Mouse (Mus musculus) bone marrow macrophage, adult 2 months (primary cell): ENCODE data around the gene Hint2. TPM values are rescaled to one million over a fixed set of nuclear protein-coding genes. Genes with fewer than 3 reads are reported as not detected.

Experiments used
- H3K27ac ChIP-seq: 2 replicates; pipeline ENCODE4 v1.5.1; 2012; ENCODE audit warnings: low read depth, low read length; ENCODE audit not compliant: insufficient read depth
- H3K4me1 ChIP-seq: 2 replicates; pipeline ENCODE4 v1.6.1; 2012; ENCODE audit warnings: low read length; ENCODE audit not compliant: control insufficient read depth, insufficient read depth
- H3K4me3 ChIP-seq: 2 replicates; pipeline ENCODE4 v1.5.1; 2012; ENCODE audit warnings: mild to moderate bottlenecking, low read length, moderate library complexity; ENCODE audit not compliant: insufficient read depth
- CTCF ChIP-seq: IDR thresholded peaks from 2 replicates; pipeline ENCODE4 v1.5.1; 2012; ENCODE audit warnings: low read depth, mild to moderate bottlenecking, low read length, moderate library complexity
- POLR2A ChIP-seq: IDR thresholded peaks from 2 replicates; pipeline ENCODE4 v1.6.1; 2012; ENCODE audit warnings: mild to moderate bottlenecking, low read depth, low read length, borderline replicate concordance
- polyA plus RNA-seq: library from polyadenylated mRNA; stranded (reverse); fragments of >200 nt; gene quantifications from 2 replicates; pipeline ENCODE4 v1.2.4, GENCODE M21; 2012; ENCODE audit not compliant: missing spikeins, insufficient read depth, insufficient read length

Gene Hint2
- polyA plus RNA-seq: 32.7 and 33.1 TPM in 2 replicates

DNA sequence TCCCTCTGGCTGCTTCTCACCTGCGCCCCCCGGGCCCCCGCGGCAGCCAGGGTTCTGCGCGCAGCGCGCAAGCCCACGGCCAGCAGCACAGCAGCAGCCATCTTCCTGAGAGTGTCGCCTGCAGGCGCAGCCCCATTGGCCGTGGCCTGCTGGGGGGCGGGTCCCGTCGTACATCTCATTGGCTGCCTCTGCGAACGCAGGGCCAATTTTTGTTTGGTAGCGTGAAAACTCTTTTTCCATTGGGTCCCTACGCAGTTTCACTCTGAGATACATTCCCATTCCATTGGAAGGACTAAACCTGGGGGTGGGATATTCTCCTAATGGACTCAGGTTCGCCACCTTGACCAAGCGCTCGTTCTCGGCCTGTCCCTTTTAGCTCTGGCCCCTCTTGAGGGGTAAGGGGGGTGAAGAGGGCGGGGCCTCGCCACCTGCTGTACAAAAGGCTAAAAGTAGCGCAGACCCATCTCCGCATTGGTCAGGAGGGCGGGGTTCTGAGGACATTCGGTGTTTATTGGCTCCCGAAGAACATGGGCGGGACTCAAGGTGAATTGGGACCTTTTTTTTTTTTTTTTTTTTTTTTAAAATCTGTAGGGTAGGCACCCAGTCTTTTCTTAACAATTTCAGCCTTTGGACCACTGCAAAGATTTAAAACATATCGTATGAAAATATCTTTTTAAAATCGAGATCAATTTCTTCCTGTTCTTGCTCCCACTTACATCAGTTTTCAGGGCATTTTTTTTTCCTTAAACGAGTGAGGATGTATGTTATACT, at the start of gene Hint2:
Gene Hint2 (minus strand): TSS at position 128 of the 771 bp plus-strand sequence.
- peak within 1 kb of the TSS; percentile 80 for H3K4me3 ChIP-seq
- no peak for TF ChIP-seq POLR2A
- TF ChIP-seq CTCF: no peak
- peaks cover 3% of the 10 kb centered on the region for H3K4me1 ChIP-seq
- no peak within 1 kb of the TSS for H3K27ac ChIP-seq

DNA sequence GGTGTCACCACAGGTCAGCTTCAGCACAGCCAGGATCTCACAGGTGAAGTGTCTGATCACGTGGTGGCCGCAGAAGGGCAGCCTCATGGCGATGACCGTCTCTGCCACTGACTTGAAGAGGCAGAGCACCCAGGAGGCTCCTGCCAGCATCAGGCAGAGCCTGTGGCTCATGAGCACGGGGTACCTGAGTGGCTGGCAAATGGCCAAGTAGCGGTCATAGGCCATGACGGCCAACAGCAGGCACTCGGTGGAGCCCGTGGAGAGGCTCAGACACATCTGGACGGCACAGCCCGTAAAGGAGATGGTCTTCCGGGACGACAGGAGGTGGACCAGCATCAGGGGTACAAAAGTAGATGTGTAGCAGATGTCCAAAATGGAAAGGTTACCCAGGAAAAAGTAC, 49.7 kb upstream of the Hint2 start:
- H3K27ac ChIP-seq: no peak overlapping the region
- no peak overlapping the region for H3K4me3 ChIP-seq
- no peaks in the 10 kb centered on the region for H3K4me1 ChIP-seq
- TF ChIP-seq POLR2A (no peak), CTCF (no peak)

DNA sequence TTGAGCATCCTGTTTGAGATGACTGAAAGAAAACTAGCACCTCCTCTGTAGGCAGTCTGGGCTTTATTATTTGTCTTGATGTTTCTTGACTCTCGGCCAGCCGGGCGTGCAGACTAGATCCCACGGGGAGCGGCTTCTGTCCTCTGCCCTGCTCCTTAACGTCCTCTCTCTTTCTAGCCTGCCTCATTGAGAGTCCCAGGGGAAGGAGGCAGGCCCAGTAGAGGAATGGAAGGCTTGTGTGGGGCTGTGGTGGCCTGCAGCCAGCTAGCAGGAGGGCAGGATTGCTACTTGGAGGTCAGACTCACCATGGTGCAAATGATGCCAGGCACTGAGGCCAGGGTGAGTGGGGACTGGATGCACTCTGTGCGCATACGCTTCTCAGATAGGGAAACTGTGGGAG, 47.6 kb upstream of the Hint2 start:
- Histone ChIP-seq H3K27ac (no peak overlapping the region), H3K4me1 (no peaks in the 10 kb centered on the region), H3K4me3 (no peak overlapping the region)
- no peak for TF ChIP-seq CTCF
- TF ChIP-seq POLR2A: no peak

DNA sequence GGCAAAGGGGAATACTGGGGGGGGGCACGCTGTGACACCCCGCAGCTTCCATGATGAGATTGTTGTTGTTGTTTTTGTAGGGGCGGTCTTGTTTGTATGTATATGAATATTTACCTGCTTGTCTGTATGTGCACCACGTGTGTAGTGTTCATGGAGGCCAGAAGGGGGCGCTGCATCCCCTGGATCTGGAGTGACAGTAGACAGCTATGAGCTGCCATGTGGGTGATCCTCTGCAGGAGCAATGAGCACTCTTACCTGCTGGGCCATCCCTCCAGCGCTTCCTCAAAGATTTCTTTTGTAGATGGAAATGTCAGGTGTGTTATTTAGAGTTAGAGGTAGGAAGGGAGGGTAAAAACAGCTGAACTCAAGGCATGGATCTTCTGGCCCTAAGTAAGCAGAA, 47.2 kb upstream of the Hint2 start:
- Histone ChIP-seq H3K4me3 (no peak overlapping the region), H3K4me1 (no peaks in the 10 kb centered on the region), H3K27ac (no peak overlapping the region)
- no peak for TF ChIP-seq POLR2A
- peak; percentile 47; the same call in 1 of the 2 replicates for TF ChIP-seq CTCF

DNA sequence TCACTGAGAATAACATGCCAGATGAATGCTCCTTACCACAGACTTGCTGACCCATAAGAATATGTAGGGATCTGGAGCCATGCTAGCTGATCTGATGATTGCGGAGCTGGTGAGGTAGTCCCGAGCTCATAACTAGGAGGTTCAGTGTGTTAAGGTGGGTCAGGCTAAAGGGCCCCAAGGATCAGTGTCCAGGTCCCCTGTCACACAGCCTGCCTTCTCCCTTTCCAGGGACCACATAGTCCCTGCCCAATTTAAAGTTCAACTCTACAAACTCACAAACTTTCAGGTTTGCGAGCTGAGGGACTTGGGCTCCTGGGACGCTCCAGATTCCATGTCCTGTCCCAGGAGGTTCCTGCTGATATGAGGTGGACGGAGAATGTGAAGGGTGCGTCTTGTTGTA, 44.4 kb upstream of the Hint2 start, which contains the start of gene Olfr70:
Gene Olfr70 (minus strand): TSS at position 101 of the 400 bp plus-strand sequence.
- Histone ChIP-seq H3K4me1 (no peaks in the 10 kb centered on the region), H3K27ac (no peak within 1 kb of the TSS), H3K4me3 (no peak within 1 kb of the TSS)
- TF ChIP-seq POLR2A: no peak
- TF ChIP-seq CTCF: no peak

DNA sequence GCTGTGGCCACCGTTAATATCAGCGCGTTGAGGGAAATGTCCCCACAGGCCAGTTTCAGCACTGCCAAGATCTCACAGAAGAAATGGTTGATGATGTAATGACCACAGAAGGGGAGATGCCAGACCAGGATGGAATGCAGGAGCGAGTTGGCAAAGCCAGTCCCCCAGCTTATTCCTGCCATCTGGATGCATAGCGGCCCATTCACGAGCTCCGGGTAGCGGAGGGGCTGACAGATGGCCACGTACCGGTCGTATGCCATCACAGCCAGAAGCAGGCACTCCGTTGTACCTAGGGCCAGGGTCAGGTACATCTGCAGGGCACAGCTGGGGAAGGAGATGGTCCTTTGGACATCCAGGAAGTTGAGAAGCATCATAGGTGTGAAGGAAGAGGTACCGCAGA, 40.3 kb upstream of the Hint2 start:
- H3K4me3 ChIP-seq: no peak overlapping the region
- H3K4me1 ChIP-seq: no peaks in the 10 kb centered on the region
- no peak for TF ChIP-seq CTCF
- no peak for TF ChIP-seq POLR2A
- H3K27ac ChIP-seq: no peak overlapping the region

DNA sequence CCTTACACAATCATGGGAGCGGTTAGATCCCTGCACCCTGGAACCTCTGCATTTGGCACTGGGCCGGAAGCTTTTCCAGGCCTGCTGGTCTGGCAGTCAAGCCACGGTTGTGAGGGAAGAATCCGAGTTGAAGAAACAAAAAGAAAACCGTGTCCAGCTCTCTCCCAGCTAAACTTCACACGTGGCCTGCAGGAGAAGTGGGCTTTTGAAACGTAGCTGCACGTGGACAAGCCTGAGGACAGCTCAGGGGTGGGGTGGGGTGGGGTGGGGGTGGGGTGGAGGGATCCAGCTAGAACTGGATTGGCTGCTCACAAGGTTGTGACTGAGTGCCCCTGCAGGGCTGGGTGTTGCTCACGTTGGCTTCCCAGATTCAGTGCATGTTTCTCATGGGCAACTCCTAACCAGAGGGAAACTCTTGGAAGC, 39.0 kb upstream of the Hint2 start:
- TF ChIP-seq CTCF (no peak), POLR2A (no peak)
- Histone ChIP-seq H3K4me1 (no peaks in the 10 kb centered on the region), H3K27ac (no peak overlapping the region), H3K4me3 (no peak overlapping the region)

DNA sequence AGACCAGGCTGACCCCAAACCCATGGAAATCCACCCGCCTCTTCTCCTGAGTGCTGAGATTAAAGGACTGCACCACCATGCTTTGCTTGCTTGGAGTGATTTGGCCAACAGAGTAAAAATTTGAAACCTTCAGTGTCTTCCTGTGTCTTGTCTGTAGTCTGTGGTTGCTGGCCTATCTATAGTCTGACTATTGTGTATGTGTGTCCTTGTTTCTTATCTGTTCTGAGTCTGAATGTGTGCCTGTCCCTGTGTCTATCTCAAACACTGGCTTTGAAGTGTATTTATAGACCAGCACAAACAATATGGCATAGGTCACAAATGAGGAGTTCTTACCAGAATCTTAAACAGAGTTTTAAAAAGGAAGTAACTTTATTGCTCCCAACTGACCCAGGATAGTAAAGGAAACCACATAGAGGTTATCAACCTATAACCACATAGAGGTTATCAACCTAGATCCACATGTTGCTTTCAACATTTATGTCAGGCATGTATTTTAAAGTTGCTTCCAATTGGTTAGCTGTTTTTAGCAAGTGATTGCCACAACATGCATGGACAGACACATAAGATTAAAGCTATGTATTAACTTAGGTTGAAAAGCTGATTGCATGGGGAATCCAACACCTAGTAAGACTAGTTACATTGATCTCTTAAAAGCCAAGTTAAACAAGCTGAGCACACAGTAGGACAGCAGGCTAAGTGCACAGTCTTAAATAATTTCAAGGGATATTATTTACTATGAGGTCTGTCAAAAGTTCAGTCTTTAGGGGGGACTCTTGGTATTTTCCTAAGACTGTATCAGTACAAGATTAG, 38.4 kb upstream of the Hint2 start:
- H3K27ac ChIP-seq: no peak overlapping the region
- no peak overlapping the region for H3K4me3 ChIP-seq
- H3K4me1 ChIP-seq: no peaks in the 10 kb centered on the region
- no peak for TF ChIP-seq CTCF
- no peak for TF ChIP-seq POLR2A

DNA sequence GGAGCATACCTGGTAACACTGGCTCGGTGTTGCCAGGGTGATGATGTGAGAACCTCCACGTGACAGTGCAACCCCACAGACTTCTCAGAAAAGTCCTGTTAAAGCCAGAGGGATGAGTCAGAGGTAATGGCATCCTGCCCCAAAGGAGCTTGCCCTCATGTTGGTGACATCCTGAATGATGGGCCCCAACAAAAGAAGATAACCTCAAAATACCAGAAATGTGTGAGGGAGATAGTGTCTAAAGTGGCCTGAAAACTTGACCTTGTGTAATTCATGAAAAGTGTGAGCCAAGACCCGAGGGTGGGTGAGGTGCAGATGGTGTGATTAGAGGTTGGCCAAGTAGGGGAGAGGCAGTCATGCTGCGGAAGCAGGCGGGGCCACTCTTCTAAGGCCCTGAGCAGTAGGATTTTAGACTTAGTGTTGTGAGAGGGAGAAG, 37.6 kb upstream of the Hint2 start:
- Histone ChIP-seq H3K4me3 (no peak overlapping the region), H3K27ac (no peak overlapping the region), H3K4me1 (no peaks in the 10 kb centered on the region)
- no peak for TF ChIP-seq POLR2A
- TF ChIP-seq CTCF: no peak

DNA sequence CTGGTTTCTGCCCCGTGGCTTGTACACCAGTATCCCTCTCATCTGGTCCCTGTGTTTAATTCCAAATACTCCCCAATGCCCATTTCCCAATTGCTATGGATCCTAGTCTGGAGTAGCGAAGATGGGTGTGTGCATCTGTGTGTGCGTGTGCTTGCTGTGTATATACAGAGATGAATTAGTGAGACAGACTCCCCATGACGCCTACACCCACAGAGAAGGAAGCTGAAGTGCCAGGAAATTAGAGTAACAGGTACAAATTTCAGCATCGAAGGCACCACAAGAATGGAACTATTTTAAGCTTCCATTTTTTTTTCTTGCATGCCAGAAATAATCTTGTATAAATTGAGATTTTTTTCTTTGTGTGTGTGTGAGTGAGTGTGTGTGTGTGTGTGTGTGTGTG, 34.8 kb upstream of the Hint2 start:
- no peak overlapping the region for H3K27ac ChIP-seq
- H3K4me1 ChIP-seq: no peaks in the 10 kb centered on the region
- no peak for TF ChIP-seq CTCF
- no peak for TF ChIP-seq POLR2A
- H3K4me3 ChIP-seq: no peak overlapping the region
